Mouse (Mus musculus): Measurements from ENCODE around the gene Hadh.
A peak's percentile ranks its signal among the peaks of the same experiment; 100 is the strongest.

Gene Hadh

DNA sequence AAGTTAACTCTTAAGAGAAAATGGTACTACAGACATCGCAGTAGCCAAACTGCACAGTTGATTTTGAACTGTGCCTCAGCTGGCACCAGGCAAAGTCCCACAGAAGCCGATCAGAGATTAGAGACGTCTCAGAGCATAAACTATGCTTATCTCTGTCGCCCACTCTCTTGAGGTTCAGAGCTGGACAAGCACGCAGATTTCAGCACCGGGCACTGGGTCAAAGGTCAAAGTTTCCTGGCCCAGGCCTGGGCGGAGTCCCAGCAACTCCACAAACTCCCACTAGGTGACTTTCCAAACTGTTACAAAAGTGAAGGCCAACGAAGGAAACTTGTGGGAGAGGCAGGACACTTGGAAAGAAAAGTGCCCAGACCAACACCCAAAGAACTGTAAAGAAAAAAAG is 744 bp downstream of the Hadh start:
- no peak for DNase-seq (ENCODE audit: low spot score in 2 of 2)

- DNase-seq (ENCODE audit: low spot score in 2 of 2), result no peak
Observed at GRCm38 (mm10) chr3:131270381-131270780, 1.5 kb downstream of the Hadh start.

- no peak for DNase-seq (ENCODE audit: low spot score in 2 of 2)
Observed at GRCm38 (mm10) chr3:131266366-131267050, 5.4 kb downstream of the Hadh start.

GRCm38 (mm10) chr3:131265516-131265915 is 6.4 kb downstream of the Hadh start:
- no peak for DNase-seq (ENCODE audit: low spot score in 2 of 2)

- no peak for DNase-seq (ENCODE audit: low spot score in 2 of 2)
Observed at GRCm38 (mm10) chr3:131263766-131264486, 8.0 kb downstream of the Hadh start.

- no peak for DNase-seq (ENCODE audit: low spot score in 2 of 2)
Observed at GRCm38 (mm10) chr3:131260418-131260817, 11.5 kb downstream of the Hadh start.

GRCm38 (mm10) chr3:131259392-131259965 is 12.4 kb downstream of the Hadh start:
- DNase-seq (ENCODE audit: low spot score in 2 of 2), result peak in 1 of 2 experiments; percentile 14

DNA sequence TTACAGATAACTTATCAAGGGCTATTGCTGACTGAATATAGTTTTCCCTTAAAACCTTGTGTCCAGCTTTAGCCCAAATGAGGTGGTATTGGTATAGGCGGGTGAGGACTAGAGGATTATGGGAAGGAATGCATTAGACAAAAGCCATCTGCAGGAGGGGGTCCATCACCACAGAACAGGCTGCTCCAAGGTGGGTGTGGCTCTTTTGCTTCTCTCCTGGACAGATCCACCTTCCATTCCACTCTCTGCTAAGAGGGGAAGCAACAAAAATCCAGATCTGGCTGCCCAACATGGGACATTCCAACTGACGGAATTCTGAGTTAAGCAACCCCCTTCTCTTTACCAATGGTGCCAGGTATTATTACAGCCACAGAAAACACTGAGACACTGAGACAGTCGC is 13.0 kb downstream of the Hadh start:
- no peak for DNase-seq (ENCODE audit: low spot score in 2 of 2)

- no peak for DNase-seq (ENCODE audit: low spot score in 2 of 2)
Observed at GRCm38 (mm10) chr3:131255399-131255981, 16.4 kb downstream of the Hadh start.

GRCm38 (mm10) chr3:131254991-131255390 is 16.9 kb downstream of the Hadh start:
- DNase-seq (ENCODE audit: low spot score in 2 of 2), result no peak

- no peak for DNase-seq (ENCODE audit: low spot score in 2 of 2)
Observed at GRCm38 (mm10) chr3:131251601-131252000, 20.3 kb downstream of the Hadh start.

DNA sequence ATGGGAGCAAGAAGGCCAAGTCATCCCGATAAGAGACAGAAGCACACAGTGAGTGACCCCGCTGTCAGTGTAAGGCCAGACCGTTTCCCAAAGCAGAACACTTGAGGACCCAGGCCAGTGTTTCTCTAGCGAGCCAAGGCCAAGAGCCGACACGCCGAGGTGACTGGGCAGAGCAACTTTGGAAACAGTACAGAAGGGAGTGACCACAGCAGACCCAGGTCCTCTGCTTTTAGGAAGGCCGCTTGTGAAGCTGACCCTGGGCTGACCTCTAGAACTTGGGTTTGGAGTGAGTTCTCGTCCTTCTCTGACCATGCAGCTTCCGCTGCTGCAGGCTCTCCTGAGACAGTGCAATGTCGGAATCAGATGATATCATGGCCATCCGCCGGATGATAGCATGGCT is 20.9 kb downstream of the Hadh start:
- DNase-seq (ENCODE audit: low spot score in 2 of 2), result no peak

DNA sequence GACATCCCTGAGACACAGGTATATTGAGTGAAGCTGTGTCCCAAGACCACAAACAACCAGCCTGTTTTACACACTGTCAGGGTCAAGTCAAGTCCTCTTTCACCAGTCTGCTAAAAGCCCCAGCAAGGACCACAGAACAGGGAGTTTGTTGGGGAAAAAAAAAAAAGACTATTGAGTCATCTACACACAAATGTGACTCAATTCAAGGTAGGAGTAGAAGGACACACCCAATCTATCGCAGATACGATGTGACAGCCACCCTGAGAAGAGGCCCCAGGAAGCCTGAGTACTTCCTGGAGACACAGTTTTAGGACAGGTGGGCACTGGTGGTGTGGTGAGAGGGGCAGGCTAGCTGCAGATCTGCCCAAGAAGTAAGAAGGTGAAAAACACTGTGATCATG is 21.6 kb downstream of the Hadh start:
- DNase-seq (ENCODE audit: low spot score in 2 of 2), result no peak

DNA sequence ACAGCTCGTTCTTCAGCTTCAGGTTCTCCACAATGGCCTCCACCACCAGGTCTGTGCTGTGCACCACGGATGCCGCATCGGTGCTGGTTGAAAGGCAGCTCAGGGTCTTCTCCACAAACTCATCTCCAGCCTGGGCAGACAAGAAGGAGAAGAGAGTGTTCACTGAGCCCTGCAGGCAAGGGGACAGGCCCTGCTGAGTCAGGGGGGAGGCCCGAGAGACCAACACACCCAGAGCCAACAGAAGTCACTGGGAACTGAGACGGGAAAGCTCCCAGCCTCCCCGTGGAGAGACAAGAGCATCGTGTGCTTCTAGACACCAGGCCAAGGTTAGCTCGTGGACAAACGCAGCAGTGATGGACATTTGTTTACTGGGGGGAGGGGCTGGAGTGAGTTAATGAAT is 23.5 kb downstream of the Hadh start:
- DNase-seq (ENCODE audit: low spot score in 2 of 2), result no peak

GRCm38 (mm10) chr3:131247851-131248250 is 24.1 kb downstream of the Hadh start:
- DNase-seq (ENCODE audit: low spot score in 2 of 2), result no peak

GRCm38 (mm10) chr3:131247447-131247846 is 24.5 kb downstream of the Hadh start:
- no peak for DNase-seq (ENCODE audit: low spot score in 2 of 2)

DNA sequence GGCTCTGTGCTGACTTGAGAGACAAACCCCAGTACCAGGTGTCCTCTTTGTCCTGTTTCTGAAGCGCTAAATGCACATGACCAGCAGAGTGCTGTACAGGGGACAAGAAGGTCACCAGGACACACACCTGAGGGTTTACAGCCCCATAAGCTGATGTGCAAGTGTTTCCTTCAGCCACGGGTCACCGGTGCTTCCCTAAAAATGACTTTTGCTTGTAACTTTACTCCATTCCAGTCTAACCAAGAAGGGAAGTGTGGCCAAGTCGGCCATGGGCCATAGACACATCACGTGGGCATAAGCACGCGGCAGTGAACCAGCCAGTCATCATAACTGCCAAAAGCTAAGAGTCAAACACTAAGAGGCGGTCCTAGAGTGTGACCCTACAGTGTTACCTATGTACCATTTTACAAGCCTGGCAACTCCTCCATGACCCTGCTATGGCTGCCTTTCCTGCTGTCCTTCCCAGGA is 25.3 kb downstream of the Hadh start:
- no peak for DNase-seq (ENCODE audit: low spot score in 2 of 2)

- DNase-seq (ENCODE audit: low spot score in 2 of 2), result peak; percentile 20 to 28
Observed at GRCm38 (mm10) chr3:131245766-131246578, 25.9 kb downstream of the Hadh start.

DNA sequence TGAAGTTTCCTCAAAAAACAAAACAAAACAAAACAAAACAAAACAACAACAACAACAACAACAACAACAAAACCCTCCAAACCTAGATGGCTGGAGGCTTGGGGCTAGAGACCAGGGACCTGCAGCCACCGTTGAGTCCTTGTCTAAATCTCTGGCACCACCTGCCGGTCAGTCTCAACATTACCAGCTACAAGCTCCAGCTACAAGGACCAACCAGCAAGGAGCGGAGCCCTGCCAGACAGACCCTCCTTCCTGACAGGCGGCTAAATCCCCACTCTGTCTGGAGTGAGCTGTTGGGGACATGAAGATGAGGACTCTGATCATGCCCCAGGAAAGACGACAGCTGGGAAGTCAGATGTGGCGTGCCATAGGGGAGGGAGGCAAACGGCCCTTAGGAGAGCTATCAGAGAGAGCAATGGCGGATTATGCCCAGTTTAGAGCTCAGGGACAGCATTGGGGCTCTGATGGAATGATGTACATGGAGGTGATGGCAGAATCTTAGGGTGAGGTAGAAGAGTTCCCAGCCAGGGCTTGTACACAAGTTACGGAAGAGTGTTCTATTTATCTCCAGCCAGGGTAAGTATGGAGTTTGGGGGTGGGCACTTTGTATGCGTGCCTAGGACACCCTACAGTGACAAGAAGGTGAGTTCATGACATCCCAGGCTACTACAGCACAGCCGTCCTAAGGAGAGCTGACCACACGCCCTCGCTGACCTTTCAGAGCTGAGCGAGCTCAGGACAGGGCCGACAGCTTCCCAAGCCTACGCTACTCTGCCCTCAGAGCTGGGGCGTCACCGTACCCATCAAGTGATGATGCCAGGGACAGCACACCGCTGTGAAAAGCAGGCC is 33.9 kb downstream of the Hadh start:
- DNase-seq (ENCODE audit: low spot score in 2 of 2), result peak; percentile 42 to 51

DNA sequence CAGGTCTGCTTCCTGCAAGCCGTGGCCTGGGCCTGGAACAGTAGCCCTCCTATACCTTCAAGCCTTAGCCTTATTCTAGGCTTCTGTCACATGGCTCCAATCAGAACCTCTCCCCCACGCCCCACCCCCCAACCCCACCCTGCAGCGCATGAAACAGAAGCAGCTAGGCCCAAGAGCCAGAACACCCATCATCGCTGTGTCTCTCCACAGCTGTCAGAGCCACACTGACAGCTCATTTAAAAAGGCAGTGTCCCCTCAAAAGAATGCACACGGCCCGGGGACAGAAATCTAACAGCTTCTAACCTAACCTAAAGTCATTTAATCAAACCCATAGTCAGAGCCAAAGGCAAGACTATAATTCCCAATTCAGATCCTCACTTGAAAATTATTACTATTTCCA is 34.8 kb downstream of the Hadh start:
- DNase-seq (ENCODE audit: low spot score in 2 of 2), result no peak

GRCm38 (mm10) chr3:131228083-131228482 is 43.8 kb downstream of the Hadh start:
- DNase-seq (ENCODE audit: low spot score in 2 of 2), result no peak
